Mouse (Mus musculus) liver, adult 2 months (tissue): ENCODE results near the gene Rapsn.

Experiments used
- CTCF ChIP-seq: fragments of 200-500 bp; IDR thresholded peaks from 2 replicates; pipeline ENCODE4 v1.5.1; 2011; ENCODE audit warnings: low read depth, low read length, control low read depth
- POLR2A ChIP-seq: fragments of 200-500 bp; IDR thresholded peaks from 2 replicates; pipeline ENCODE4 v1.6.1; 2011; ENCODE audit warnings: low read length, control low read depth; ENCODE audit not compliant: insufficient read depth; ENCODE audit errors: extremely low read depth

- no peak for TF ChIP-seq CTCF
- TF ChIP-seq POLR2A, result no peak
Observed at GRCm38 (mm10) chr2:91086392-91087237, 51.2 kb downstream of the Rapsn start.
